Mouse (Mus musculus) layer of hippocampus, adult 2 months (tissue): ENCODE results near the gene 1520401A03Rik. TPM values are rescaled to one million over a fixed set of nuclear protein-coding genes. Genes with fewer than 3 reads are reported as not detected.
A peak's percentile ranks its signal among the peaks of the same experiment; 100 is the strongest.
"Not testable (repeated sequence)": the region's sequence is repeated elsewhere in the genome, so short reads cannot be mapped to it uniquely, and the experiment has no call there.

Source experiments
- DNase-seq, 2 experiments: peaks; one replicate each; pipeline ENCODE4 v3.0.0; 2022; ENCODE audit warnings: low spot score in 2 of 2
- H3K27ac ChIP-seq: fragments of 200-600 bp; 2 replicates; pipeline ENCODE4 v1.8.1; 2022
- H3K4me3 ChIP-seq: fragments of 200-600 bp; 2 replicates; pipeline ENCODE4 v1.8.1; 2022; ENCODE audit warnings: mild to moderate bottlenecking
- CTCF ChIP-seq: fragments of 200-600 bp; conservative IDR thresholded peaks from 2 replicates; pipeline ENCODE4 v1.8.1; 2022; ENCODE audit warnings: antibody characterized with exemption, mild to moderate bottlenecking, moderate library complexity
- long read RNA-seq, 2 experiments: library from polyadenylated mRNA; stranded (forward); transcript quantifications; one replicate each; pipeline ENCODE4 v2.0.0; 2021; ENCODE audit warnings: borderline mapping rate in 2 of 2
- total RNA-seq, 2 experiments: library from RNA; stranded (reverse); gene quantifications; 2 replicates each; pipeline ENCODE4 v1.2.3; 2021

The 1520401A03Rik gene
- under 1 TPM; 0.25 to 0.64 TPM for total RNA-seq
- long read RNA-seq, experiment 1 = 0 reads
- long read RNA-seq, experiment 2 = 0 reads

GRCm38 (mm10) chr17:23722376-23723125 is at the start of gene 1520401A03Rik:
1520401A03Rik (minus strand) TSS chr17:23722783.
- DNase-seq = no peak
- H3K27ac ChIP-seq = no peak within 1 kb of the TSS

GRCm38 (mm10) chr17:23772219-23772556 is 49.6 kb upstream of the 1520401A03Rik start:
- H3K4me3 ChIP-seq = peak overlapping the region; percentile 99
- H3K27ac ChIP-seq = peak overlapping the region; percentile 43; the same call in 1 of the 2 replicates
- not testable (repeated sequence) for DNase-seq
- peak; percentile 36 for TF ChIP-seq CTCF

More at GRCm38 (mm10) chr17:23722376-23723125, at the start of gene 1520401A03Rik:
- TF ChIP-seq CTCF = no peak
- no peak within 1 kb of the TSS for H3K4me3 ChIP-seq

- peak within 1 kb of the TSS; percentile 97 for H3K27ac ChIP-seq
- H3K4me3 ChIP-seq = peak within 1 kb of the TSS; percentile 99
- no peak for TF ChIP-seq CTCF
- DNase-seq = peak; percentile 98 to 99
These were observed 49.0 kb upstream of the 1520401A03Rik start, which contains the start of gene Flywch1 for GRCm38 (mm10) chr17:23771284-23772218. Flywch1 (minus strand) TSS chr17:23771602.

- DNase-seq = no peak
- H3K4me3 ChIP-seq = peak overlapping the region; percentile 99
- TF ChIP-seq CTCF = no peak
- H3K27ac ChIP-seq = peak overlapping the region; percentile 97
These were observed 48.3 kb upstream of the 1520401A03Rik start for GRCm38 (mm10) chr17:23770896-23771283.

- TF ChIP-seq CTCF = peak; percentile 24; the same call in 1 of the 2 replicates
- peak overlapping the region; percentile 97 for H3K27ac ChIP-seq
- H3K4me3 ChIP-seq = peak overlapping the region; percentile 99
- no peak for DNase-seq
These were observed 47.9 kb upstream of the 1520401A03Rik start for GRCm38 (mm10) chr17:23770493-23770892.

- no peak for DNase-seq
- TF ChIP-seq CTCF = no peak
- no peak overlapping the region for H3K4me3 ChIP-seq
- no peak overlapping the region for H3K27ac ChIP-seq
These were observed 40.4 kb upstream of the 1520401A03Rik start for GRCm38 (mm10) chr17:23762976-23763375.

GRCm38 (mm10) chr17:23761155-23761554 is 38.6 kb upstream of the 1520401A03Rik start:
- no peak for TF ChIP-seq CTCF
- H3K4me3 ChIP-seq = no peak overlapping the region
- DNase-seq = no peak
- no peak overlapping the region for H3K27ac ChIP-seq

GRCm38 (mm10) chr17:23760231-23760630 is 37.6 kb upstream of the 1520401A03Rik start:
- Histone ChIP-seq H3K27ac (no peak overlapping the region), H3K4me3 (no peak overlapping the region)
- no peak for TF ChIP-seq CTCF
- DNase-seq = no peak

- no peak overlapping the region for H3K4me3 ChIP-seq
- TF ChIP-seq CTCF = no peak
- H3K27ac ChIP-seq = no peak overlapping the region
- no peak for DNase-seq
These were observed 36.2 kb upstream of the 1520401A03Rik start for GRCm38 (mm10) chr17:23758801-23759200.

- H3K27ac ChIP-seq = no peak overlapping the region
- no peak for TF ChIP-seq CTCF
- DNase-seq = no peak
- no peak overlapping the region for H3K4me3 ChIP-seq
These were observed 35.0 kb upstream of the 1520401A03Rik start for GRCm38 (mm10) chr17:23757581-23757980.

GRCm38 (mm10) chr17:23755689-23756088 is 33.1 kb upstream of the 1520401A03Rik start:
- DNase-seq = no peak
- no peak for TF ChIP-seq CTCF
- Histone ChIP-seq H3K4me3 (no peak overlapping the region), H3K27ac (no peak overlapping the region)

GRCm38 (mm10) chr17:23749400-23750191 is 27.0 kb upstream of the 1520401A03Rik start:
- H3K4me3 ChIP-seq = peak overlapping the region; percentile 41
- TF ChIP-seq CTCF = no peak
- peak overlapping the region; percentile 51 for H3K27ac ChIP-seq
- no peak for DNase-seq
